Mouse (Mus musculus): ENCODE results near the gene Dagla.
A peak's percentile ranks its signal among the peaks of the same experiment; 100 is the strongest.

The Dagla gene

GRCm38 (mm10) chr19:10306521-10307243, 2.0 kb upstream of the Dagla start:
- DNase-seq = no peak

GRCm38 (mm10) chr19:10305640-10306039, 963 bp upstream of the Dagla start:
- no peak for DNase-seq

- DNase-seq = no peak
Observed at GRCm38 (mm10) chr19:10304395-10304794, 282 bp downstream of the Dagla start.

GRCm38 (mm10) chr19:10302852-10303251, 1.8 kb downstream of the Dagla start:
- no peak for DNase-seq

GRCm38 (mm10) chr19:10301866-10302356, 2.8 kb downstream of the Dagla start:
- no peak for DNase-seq

- no peak for DNase-seq
Observed at GRCm38 (mm10) chr19:10301263-10301662, 3.4 kb downstream of the Dagla start.

GRCm38 (mm10) chr19:10300809-10301208, 3.9 kb downstream of the Dagla start:
- no peak for DNase-seq

GRCm38 (mm10) chr19:10298268-10298667, 6.4 kb downstream of the Dagla start:
- no peak for DNase-seq

- peak; percentile 36 for DNase-seq
Observed at GRCm38 (mm10) chr19:10297041-10297503, 7.6 kb downstream of the Dagla start.

DNA sequence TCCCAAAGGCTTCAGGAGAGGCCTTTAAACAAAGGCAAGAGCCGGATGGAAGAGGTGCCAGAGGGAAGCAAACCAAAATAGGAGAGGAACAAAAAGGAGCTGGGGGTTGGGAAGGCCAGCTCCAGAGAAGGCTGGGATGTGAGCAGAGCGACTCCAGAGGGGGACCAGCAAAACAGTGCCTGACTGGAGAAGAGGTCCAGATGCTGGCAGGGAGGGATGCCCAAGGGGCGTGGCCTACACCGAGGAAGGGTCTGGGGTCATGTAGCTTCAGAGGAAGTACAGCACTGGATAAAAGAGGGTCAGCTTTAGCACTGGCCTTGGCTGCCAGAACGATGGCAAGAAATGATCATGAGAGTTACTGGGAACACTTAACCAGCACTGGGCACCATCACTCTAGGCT, 8.4 kb downstream of the Dagla start:
- DNase-seq = no peak

DNA sequence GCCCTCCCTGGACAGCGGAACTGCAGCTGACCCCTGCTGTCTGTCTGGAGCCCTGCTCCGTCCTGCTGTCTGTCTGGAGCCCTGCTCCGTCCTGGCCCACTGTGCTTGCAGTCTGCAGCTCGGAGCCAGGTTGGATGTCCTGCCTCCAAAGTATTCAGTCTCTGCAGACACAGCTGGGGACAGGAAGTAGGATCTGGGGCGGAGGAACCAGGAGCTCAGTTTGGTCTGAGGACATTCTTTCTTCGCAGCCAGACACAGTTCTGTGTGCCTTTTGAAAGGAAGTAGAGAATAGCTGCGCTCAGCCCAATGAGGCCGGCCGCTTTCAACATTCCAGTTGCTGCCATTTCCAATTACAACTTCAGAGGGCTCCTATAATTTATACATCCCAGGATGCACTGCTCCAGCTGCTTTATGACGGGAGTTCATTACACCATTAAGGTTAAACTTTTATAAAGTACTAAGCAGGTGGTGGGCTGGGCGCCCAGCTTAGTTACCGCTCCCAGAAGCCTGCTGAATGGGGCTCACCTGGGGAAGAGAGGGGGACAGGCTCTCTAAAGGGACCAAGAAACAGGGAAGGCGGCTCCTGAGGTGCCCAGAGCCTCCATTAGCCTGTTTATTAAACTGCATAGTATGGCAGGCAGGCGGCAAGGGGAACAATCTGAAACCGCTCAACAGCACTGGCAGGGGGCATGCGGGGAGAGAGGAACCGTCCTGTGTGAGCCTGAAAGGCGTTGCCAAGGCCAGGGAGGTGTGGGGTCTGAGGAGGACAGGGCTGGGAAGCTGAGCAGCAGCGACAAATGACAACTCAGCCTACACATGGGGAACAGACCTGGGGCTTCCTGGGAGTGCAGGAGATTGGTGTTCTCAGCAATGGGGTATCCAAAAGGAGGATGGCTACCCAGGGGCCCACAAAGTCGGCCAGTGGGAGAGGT, 9.8 kb downstream of the Dagla start:
- peak; percentile 54 for DNase-seq

DNA sequence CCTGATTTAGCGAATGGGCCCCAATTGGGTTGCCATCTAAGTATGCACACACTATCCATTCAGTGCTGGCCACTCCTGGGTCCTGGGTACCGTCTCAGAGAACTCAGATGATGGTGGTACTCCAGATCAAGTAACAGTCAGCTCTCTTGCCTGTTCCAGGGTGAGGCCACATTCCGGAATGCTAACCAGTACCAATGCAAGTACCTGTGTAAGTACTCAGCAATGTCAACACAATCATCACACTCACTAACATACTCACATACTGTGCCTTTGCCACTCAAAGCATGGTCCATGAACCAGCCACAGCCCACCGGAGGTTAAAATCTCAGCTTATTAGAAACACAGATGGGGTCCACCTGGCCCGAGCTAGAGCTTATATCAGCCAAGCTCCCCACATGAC, 10.7 kb downstream of the Dagla start:
- no peak for DNase-seq

DNA sequence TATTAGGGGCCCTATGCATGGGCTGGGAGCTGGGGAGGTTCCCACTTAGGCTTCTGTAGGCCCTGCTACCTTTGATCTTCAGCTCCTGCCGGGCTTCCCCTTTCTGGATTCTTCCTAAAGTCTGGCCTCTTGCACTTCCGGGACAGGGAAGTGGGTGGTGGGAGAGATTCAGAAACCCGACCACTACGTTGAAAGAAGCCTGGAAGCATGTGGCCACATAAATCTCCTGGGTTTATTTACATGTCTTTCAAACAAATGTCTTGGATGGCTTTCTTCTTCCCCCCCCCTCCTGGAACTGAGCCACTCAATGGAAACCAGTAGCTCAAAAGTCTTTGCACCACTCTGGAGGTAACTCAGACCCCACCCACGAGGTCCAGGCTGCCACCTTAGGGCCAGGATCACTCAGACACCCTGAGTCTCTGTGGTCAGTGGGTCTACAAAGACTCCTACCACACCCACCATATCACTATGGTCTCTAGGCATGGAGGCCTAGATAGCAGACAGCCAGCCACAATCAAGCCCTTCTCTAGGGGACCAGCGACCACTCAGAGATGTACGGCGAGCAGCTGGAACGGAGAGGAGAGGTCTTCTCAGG, 12.7 kb downstream of the Dagla start:
- no peak for DNase-seq

DNA sequence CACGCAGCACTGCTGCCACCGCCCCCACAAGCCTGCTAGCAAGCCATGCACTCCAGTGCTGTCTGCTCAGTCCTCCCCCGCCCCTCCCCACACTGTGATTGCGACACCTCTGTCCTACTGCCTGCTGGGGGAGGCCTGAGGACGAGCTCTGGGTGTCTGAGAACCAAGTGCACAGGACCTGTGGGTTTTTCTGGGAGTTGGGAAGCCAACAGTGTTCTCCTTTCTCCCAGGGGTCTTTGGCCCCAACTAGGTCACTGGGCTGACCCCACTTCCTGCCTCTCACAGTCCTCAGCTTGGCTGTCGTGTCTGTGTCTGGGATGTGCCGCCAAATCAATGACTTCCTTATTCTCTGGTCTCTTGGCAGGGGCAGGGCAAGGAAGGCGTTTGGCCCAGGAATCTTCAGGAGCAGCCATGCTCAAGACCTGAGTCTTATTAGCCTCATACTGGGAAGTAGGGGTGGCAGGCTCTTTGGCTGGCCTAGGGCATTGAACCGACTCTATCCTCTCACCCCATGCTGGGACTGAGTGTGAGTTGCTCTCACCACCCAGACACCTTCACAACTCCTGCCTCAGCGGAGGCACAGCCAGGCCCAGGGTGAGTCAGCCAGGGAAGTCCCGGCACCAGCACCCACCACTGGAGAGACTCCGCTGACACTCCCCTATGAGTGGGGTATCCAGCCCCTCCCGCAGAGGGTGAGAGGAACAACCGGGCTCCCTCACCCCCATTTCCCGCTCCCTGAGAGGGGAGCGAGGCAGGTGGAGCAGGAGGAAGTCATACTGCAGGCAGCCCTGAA, 14.3 kb downstream of the Dagla start:
- no peak for DNase-seq

DNA sequence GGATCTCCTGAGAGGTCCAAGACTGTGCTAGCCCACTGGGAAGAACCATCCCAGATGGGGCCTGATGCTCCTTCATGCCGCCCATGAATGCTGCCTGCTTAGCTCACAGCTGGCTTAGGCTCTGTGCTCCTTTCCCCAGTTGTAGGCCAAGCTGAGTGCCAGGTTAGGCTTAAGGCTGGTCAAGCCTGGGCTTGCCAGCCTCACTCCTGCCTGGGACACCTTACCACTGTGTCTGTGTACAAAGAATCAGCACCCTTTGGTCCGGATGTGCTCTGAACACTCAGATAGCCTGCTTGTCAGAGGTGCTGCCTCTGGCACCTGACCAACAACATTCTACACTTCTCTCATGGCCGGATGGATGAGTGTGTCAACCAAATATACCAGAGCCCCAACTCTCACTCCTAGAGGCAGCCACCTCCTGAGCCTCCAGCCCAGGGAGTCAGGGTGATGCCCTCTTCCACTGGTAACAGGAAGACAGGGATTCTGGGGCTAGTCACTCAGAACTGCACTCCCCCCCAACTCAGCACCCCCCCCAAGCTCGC, 15.0 kb downstream of the Dagla start:
- no peak for DNase-seq

DNA sequence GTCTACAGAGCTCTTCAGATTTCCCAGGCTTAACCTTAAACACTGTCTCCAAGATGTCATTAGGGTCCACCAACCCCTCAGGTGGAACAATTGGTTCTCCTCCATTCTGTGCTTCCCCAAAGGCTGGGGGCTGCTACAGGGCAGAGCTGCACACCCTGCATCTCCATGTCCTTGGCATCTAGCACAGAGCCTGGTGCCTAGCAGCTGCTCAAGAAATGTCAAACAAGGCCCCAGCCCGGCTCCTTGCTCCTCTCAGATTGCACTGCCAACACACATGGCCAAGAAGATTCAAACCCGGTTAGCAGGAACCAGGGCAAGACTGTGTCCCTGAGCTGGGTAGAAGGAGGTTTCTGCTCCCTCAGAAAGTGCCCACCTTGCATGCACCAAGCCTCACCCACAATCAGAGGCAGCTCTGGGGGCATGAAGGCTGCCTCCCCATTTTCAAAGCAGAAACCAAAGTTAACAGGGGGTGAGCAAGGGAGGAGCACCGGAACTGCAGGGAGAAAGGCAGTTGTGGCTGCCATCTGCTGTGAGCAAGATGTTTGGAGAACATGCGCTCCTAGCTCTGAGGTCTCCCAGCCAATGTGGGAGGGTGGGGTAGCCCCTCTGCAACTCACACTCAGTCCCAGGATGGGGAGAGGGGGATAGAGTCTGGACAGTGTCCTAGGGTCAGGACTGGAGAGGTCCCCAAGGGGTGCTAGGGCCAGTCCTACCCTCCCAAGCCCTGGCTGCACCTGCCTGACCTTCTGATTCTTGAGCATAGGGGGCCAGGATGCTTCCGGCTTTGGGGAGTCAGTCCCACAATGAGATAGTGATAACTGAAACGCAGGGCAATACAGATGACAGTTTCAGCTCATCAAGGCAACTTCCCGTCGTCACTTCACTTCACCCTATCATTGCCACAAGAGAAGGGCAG, 16.3 kb downstream of the Dagla start:
- DNase-seq = no peak

- no peak for DNase-seq
Observed at GRCm38 (mm10) chr19:10286458-10286872, 18.2 kb downstream of the Dagla start.

DNA sequence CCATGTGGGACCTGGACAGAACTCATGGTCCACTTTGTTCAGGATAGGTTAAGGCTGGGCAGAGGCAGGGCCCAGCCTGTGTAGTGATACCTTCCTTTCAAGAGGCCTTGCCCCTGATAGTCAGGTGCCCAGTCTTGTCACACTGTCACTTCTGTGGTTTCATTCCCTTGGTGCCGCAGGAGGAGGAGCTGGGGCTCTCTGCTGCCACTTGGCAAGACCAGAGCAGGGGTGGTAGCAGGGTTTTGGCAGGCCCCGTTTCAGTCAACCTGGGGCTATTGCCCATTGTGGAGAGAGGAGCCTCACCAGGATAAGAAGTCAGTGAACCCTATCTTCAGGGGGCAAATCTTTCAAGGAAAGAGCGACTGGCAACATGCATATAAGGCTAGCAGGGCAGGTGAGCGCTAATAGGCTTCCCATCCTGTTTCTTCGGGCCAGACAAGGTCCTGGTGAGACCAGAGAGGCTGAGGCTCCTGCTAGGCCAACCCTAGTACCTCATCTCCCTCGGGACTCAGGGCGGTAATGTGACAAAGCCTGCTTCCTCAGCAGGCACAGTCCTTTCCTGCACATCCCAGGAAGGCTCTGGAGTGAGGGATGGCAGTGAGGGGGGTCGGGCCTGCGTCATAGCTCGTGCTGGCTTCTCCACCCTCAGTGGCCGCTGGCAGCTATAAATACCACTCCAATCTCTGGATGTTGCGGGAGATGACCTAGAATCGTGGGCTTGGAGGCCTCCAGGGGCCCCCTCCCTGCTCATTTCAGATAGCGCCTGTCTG, 23.7 kb downstream of the Dagla start:
- no peak for DNase-seq

GRCm38 (mm10) chr19:10279668-10280067, 25.0 kb downstream of the Dagla start:
- DNase-seq = no peak

DNA sequence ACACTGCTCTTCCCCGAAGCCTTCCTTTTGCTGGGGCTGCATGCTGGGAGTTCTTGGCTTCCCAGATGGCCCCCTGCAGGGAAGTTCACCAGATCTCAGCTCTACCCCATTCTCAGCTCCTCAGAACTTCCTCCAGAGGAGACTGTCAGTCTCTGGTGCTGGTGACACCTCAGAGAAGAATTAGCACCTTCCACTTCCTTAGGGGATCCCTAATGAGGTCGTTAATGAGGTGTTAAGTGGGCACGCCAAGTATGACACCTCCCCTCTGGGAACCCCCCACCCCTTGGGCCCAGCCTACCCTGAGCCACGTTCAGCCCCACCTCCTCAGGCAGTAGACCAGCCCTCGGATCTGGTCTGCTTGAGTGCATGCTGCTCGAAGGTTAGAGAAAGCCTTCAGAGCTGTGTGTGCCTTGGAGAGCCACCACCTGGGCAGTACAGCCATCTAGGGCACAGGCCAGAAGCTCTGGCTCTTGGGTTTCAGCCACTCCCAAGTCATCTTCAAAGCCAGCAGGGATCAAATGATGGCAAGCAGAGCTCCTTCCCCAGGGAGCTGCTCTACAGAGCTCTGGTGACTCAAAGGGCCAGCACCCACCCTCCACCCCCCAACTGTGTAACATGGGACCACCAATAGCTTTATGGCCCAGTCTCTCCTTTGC, 25.9 kb downstream of the Dagla start:
- DNase-seq = no peak

Data from kidney, adult 18-20 months (tissue).